Mouse (Mus musculus) E14TG2a.4 (cell line): ENCODE results near the gene Actr8.

Source experiments
- CTCF ChIP-seq: conservative IDR thresholded peaks from 2 replicates; pipeline ENCODE4 v1.5.1; 2014; ENCODE audit warnings: low read length
- POU5F1 ChIP-seq: IDR thresholded peaks from 2 replicates; pipeline ENCODE4 v1.6.1; 2014; ENCODE audit warnings: low read length, borderline replicate concordance

GRCm38 (mm10) chr14:29940877-29941276 is 37.3 kb upstream of the Actr8 start:
- TF ChIP-seq CTCF: peak; percentile 75
- TF ChIP-seq POU5F1: no peak
